Mouse (Mus musculus): ENCODE measurements around the gene Adra2b. TPM values are rescaled to one million over a fixed set of nuclear protein-coding genes. Genes with fewer than 3 reads are reported as not detected.

The Adra2b gene
- polyA plus RNA-seq, 1 experiment from 2014 or later, result 4.8 TPM

DNA sequence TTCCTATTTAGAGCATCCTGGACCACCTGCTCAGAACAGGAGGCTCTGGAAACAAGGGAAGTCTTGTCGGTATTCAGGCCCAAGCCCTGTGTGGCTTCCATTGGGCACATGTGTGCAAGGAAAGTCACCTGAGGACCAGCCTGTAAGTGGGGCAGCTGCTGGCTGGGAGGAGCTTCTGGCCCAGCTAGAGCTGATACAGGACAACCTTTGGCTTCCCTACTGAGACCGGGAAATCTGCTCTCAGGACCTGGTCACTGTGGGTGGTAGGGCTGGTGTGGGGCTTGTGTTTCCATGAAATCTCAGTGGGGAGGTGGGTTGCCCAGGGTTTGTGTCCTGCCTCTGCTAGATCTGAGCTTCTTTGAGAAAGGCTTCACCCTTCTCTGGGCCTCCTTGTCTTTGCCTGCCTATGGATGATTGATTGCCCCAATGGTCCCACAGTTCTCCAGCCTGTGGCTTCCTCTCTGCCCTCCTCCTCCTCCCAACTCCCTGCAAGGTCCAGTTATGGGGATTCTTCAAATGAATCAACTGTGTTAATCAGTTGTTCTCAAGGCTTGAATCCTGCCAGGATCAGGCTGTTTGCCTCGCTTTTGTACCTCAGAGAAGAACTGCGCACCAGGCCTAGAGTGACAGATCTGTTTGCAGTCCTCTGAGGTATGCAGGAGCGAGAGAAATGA lies 6.8 kb downstream of the Adra2b start:
- DNase-seq (no peak), ATAC-seq (0 out of 2 replicates have a peak, but pooled peaks have one; percentile 9)
- Histone ChIP-seq H3K4me1 (ENCODE audit: insufficient read depth) (peaks cover 49% of the 10 kb centered on the region), H3K27me3 (ENCODE audit: insufficient read depth, low read length) (peaks cover 15% of the 10 kb centered on the region), H3K9me3 (ENCODE audit: low read length) (no peaks in the 10 kb centered on the region), H3K27ac (ENCODE audit: low read depth) (peak overlapping the region; percentile 49), H3K36me3 (replicated peaks; ENCODE audit: insufficient read depth, low read length) (no peaks in the 10 kb centered on the region), H3K9ac (replicated peaks) (peak overlapping the region; percentile 59; the same call in 1 of the 2 replicates), H3K4me2 (ENCODE audit: low read depth, low read length) (peak overlapping the region; percentile 67), H3K4me3 (ENCODE audit: low read depth, low read length) (peak overlapping the region; percentile 34; the same call in 1 of the 2 replicates)
- WGBS (ENCODE audit: insufficient replicate concordance), result 63% methylated on average over 5 of the region's 5 CpGs
- no peak for TF ChIP-seq CTCF (IDR thresholded peaks at IDR 0.05; ENCODE audit: low read depth)
- TF ChIP-seq EP300 (IDR thresholded peaks at IDR 0.05; ENCODE audit: low read depth), result no peak

DNA sequence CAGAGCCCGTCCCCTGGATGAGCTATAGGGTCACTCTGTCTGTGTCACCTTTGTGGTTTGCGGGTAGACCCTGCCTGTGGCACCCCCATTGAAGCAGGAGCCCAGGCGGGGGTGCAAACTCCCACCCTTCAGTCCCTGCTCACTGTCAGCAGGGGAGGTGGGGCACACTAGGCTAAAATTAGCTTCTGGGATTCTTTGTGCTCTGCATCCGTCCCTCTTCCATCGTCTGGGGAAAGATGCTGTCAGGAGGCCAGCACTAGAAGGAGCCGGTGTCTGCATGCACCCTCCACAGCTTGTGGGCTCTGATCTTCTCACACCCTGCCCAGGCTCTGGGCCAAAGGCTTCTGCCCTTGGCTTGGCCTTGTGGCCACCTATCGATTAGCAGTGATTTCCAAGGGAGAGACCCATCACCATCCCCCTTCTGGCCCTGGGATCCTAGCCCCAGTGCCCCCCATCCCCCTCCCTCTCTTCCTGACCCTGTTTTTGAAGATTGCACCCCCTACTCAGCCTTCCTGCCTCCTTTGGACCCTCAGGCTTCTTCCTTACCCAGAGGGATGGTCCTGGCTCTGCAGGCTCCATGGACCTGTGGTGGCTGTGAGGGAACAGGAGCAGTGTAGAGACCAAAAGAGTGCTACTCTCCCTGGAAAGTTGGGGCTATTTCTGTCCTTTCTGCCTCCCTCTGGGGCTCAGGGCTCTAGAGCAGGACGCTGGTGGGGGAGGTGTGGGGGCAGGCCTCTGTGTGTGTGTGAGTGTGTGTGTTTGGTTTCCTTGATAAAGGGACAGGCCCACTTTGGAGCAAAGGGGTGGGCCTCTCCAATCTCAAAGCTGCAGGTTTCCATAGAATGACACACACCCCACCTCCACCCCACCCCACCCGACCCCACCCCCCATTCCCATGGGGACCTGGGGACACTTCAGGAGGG lies 7.8 kb downstream of the Adra2b start:
- TF ChIP-seq CTCF (IDR thresholded peaks at IDR 0.05; ENCODE audit: low read depth) (no peak), EP300 (IDR thresholded peaks at IDR 0.05; ENCODE audit: low read depth) (no peak)
- Histone ChIP-seq H3K27ac (ENCODE audit: low read depth) (peak overlapping the region; percentile 67), H3K4me3 (ENCODE audit: low read depth, low read length) (peak overlapping the region; percentile 34), H3K9ac (replicated peaks) (peak overlapping the region; percentile 59), H3K36me3 (replicated peaks; ENCODE audit: insufficient read depth, low read length) (no peaks in the 10 kb centered on the region), H3K4me1 (ENCODE audit: insufficient read depth) (peaks cover 56% of the 10 kb centered on the region), H3K9me3 (ENCODE audit: low read length) (no peaks in the 10 kb centered on the region), H3K4me2 (ENCODE audit: low read depth, low read length) (peak overlapping the region; percentile 67), H3K27me3 (ENCODE audit: insufficient read depth, low read length) (peaks cover 9% of the 10 kb centered on the region; the same call in 1 of the 2 replicates)
- peak; percentile 88 for ATAC-seq
- DNase-seq, result peak; percentile 64
- WGBS (ENCODE audit: insufficient replicate concordance), result 36% methylated on average over 9 of the region's 9 CpGs

DNA sequence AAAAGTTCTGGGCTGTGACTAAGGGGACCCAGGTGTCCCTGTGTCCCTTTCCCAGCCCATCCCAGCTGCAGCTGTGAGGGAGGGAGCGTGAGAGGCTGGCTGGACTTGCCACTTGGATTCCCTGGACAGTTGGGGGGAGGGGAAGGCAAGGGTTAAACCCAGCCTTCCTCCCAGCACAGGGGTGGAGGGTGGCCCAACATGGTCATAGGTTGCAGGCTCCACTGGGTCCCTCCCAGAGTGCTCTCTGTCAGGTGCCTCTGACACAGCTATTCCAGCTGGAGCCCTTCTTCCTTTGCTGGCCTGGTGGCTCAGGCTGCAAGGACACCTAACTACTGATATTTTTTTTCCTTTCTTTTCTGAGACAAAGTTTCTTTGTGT lies 8.5 kb downstream of the Adra2b start:
- peak; percentile 56 for DNase-seq
- TF ChIP-seq EP300 (IDR thresholded peaks at IDR 0.05; ENCODE audit: low read depth) (no peak), CTCF (IDR thresholded peaks at IDR 0.05; ENCODE audit: low read depth) (no peak)
- Histone ChIP-seq H3K4me2 (ENCODE audit: low read depth, low read length) (peak overlapping the region; percentile 67), H3K4me3 (ENCODE audit: low read depth, low read length) (0 out of 2 replicates have a peak overlapping the region, but pooled peaks have one; percentile 34), H3K9ac (replicated peaks) (no peak overlapping the region; the same call in 1 of the 2 replicates), H3K27me3 (ENCODE audit: insufficient read depth, low read length) (peaks cover 4% of the 10 kb centered on the region; the same call in 1 of the 2 replicates), H3K27ac (ENCODE audit: low read depth) (peak overlapping the region; percentile 67), H3K9me3 (ENCODE audit: low read length) (no peaks in the 10 kb centered on the region), H3K36me3 (replicated peaks; ENCODE audit: insufficient read depth, low read length) (no peaks in the 10 kb centered on the region), H3K4me1 (ENCODE audit: insufficient read depth) (peaks cover 62% of the 10 kb centered on the region)
- WGBS (ENCODE audit: insufficient replicate concordance), result 38% methylated on average over 1 of the region's 1 CpGs
- ATAC-seq, result peak; percentile 76

DNA sequence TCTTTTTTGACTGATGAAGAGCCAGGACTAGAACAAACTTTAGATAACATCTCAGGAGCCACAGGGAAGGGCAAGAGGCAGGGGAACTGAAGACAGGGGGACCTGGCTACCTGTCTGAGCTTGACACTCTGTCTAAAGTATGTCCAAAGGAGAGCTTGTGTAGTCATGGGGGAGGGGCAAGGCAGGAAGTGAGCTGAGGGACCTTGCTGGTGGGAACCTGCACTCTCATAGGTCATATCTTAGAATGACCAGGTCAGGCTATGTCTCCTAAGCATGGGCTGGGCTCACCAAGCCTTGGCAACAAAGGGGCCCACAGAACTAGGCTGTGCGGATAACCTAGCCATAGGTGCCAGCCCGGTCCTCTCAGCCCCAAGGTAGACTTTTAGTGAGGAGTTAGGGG lies 9.1 kb downstream of the Adra2b start:
- peak overlapping the region; percentile 67 for H3K27ac ChIP-seq (ENCODE audit: low read depth)
- ATAC-seq (no peak), DNase-seq (no peak)
- 87% methylated on average over 2 of the region's 2 CpGs for WGBS (ENCODE audit: insufficient replicate concordance)
- H3K9ac ChIP-seq (replicated peaks), result no peak overlapping the region
- 0 out of 2 replicates have a peak overlapping the region, but pooled peaks have one; percentile 13 for H3K4me2 ChIP-seq (ENCODE audit: low read depth, low read length)
- H3K9me3 ChIP-seq (ENCODE audit: low read length), result no peaks in the 10 kb centered on the region
- peaks cover 4% of the 10 kb centered on the region; the same call in 1 of the 2 replicates for H3K27me3 ChIP-seq (ENCODE audit: insufficient read depth, low read length)
- peaks cover 67% of the 10 kb centered on the region for H3K4me1 ChIP-seq (ENCODE audit: insufficient read depth)
- no peak for TF ChIP-seq CTCF (IDR thresholded peaks at IDR 0.05; ENCODE audit: low read depth)
- no peak for TF ChIP-seq EP300 (IDR thresholded peaks at IDR 0.05; ENCODE audit: low read depth)
- H3K4me3 ChIP-seq (ENCODE audit: low read depth, low read length), result no peak overlapping the region
- H3K36me3 ChIP-seq (replicated peaks; ENCODE audit: insufficient read depth, low read length), result no peaks in the 10 kb centered on the region

DNA sequence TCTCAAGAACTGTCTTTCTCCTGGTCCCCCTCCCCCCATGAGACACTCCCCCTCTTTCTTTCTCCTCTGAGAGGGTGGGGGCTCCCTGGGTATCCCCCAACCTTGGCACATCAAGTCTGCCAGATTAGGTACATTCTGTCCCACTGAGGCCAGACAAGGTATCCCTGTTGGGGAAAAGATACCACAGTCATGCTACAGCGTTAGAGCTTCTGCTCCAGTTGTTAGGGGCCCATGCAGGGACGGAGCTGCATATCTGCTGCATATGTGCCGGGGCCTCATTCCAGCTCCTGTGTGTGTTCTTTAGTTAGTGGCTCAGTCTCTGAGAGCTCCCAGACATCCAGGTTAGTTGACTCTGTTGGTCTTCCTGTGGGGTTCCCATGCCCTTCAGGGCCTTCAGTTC lies 11.1 kb downstream of the Adra2b start:
- 54% methylated on average over 3 of the region's 3 CpGs for WGBS (ENCODE audit: insufficient replicate concordance)
- Histone ChIP-seq H3K27ac (ENCODE audit: low read depth) (peak overlapping the region; percentile 62; the same call in 1 of the 2 replicates), H3K9ac (replicated peaks) (no peak overlapping the region), H3K4me3 (ENCODE audit: low read depth, low read length) (no peak overlapping the region), H3K27me3 (ENCODE audit: insufficient read depth, low read length) (no peaks in the 10 kb centered on the region), H3K4me2 (ENCODE audit: low read depth, low read length) (no peak overlapping the region; the same call in 1 of the 2 replicates), H3K9me3 (ENCODE audit: low read length) (no peaks in the 10 kb centered on the region), H3K4me1 (ENCODE audit: insufficient read depth) (peaks cover 65% of the 10 kb centered on the region), H3K36me3 (replicated peaks; ENCODE audit: insufficient read depth, low read length) (no peaks in the 10 kb centered on the region)
- ATAC-seq (no peak), DNase-seq (no peak)
- TF ChIP-seq CTCF (IDR thresholded peaks at IDR 0.05; ENCODE audit: low read depth) (no peak), EP300 (IDR thresholded peaks at IDR 0.05; ENCODE audit: low read depth) (no peak)

DNA sequence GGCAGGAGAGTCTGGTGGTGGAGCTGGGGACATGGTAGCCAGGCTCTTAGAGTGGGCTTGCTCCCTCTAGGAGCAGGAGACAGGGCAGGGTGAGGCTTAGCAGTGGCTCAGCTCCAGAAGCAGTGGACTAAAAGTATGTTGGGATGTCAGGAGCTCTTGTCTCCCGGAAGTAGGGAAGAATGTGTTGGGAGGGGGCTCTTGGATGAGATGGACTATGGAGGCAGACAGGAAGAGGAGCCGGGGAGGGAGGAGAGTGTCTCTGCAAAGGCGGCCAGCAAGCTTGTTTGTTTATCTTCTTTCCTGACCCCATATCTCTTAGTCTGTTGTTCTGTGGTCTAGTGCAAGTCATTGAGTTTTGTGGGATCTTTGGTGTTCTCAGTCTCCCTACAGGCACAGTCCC lies 12.1 kb downstream of the Adra2b start:
- no peaks in the 10 kb centered on the region for H3K9me3 ChIP-seq (ENCODE audit: low read length)
- H3K27me3 ChIP-seq (ENCODE audit: insufficient read depth, low read length), result no peaks in the 10 kb centered on the region
- H3K27ac ChIP-seq (ENCODE audit: low read depth), result peak overlapping the region; percentile 62
- peaks cover 55% of the 10 kb centered on the region for H3K4me1 ChIP-seq (ENCODE audit: insufficient read depth)
- no peak overlapping the region for H3K9ac ChIP-seq (replicated peaks)
- no peak for ATAC-seq
- 0 out of 2 replicates have a peak overlapping the region, but pooled peaks have one; percentile 27 for H3K4me2 ChIP-seq (ENCODE audit: low read depth, low read length)
- no peaks in the 10 kb centered on the region for H3K36me3 ChIP-seq (replicated peaks; ENCODE audit: insufficient read depth, low read length)
- H3K4me3 ChIP-seq (ENCODE audit: low read depth, low read length), result no peak overlapping the region
- 36% methylated on average over 3 of the region's 3 CpGs for WGBS (ENCODE audit: insufficient replicate concordance)
- DNase-seq, result no peak
- TF ChIP-seq EP300 (IDR thresholded peaks at IDR 0.05; ENCODE audit: low read depth) (no peak), CTCF (IDR thresholded peaks at IDR 0.05; ENCODE audit: low read depth) (no peak)

Data from liver, postnatal 0 days (tissue).